Mouse (Mus musculus) thymus, adult 2 months (tissue): ENCODE data around the gene Bcl7b.

ENCODE experiments used
- CTCF ChIP-seq: fragments of 200-500 bp; IDR thresholded peaks from 2 replicates; pipeline ENCODE4 v1.5.1; 2012; ENCODE audit warnings: mild to moderate bottlenecking, control low read depth, low read length, moderate library complexity, borderline replicate concordance; ENCODE audit not compliant: control insufficient read depth, poor library complexity, insufficient read depth; ENCODE audit errors: extremely low read depth
- POLR2A ChIP-seq: fragments of 200-500 bp; IDR thresholded peaks from 2 replicates; pipeline ENCODE4 v1.6.1; 2012; ENCODE audit warnings: mild to moderate bottlenecking, low read length, control low read depth, moderate library complexity; ENCODE audit not compliant: control insufficient read depth, poor library complexity, insufficient read depth; ENCODE audit errors: extremely low read depth

DNA sequence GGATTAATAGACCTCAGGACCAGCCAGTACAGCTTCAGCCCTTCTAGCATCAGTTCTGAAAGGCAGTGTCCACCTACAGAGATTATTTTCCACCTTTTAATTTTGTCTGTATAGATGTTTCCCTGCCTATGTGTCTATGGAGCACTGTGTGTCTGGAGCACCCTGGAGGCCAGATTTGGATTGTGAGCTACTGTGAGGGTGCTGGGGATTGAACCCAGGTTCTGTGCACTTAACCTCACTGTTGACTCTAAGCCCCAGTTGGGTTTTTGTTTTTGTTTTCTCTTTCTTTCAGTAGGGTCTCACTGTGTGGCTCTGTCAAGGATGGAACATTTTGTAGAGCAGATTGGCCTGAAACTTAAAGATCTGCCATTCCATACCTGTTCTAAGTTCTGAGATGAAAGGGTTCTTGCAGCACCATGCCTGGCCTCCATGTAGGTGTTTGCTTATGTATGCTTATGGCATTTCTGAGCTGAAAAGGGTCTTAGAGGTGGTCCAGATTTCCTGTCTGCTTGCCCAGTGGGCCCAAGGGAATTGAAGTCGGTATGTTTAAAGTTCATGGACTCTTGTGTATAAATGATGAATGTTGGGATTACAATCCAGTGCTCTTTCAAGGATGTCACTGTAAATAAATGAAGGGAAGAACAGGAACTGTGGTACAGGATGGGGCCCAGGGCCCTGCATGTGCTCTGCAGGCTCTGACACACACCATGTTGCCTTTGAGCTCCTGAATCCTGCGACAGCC, 21.4 kb downstream of the Bcl7b start:
- TF ChIP-seq CTCF (no peak), POLR2A (no peak)
